Mouse (Mus musculus): ENCODE measurements at regions not wholly inside any gene's neighbourhood (a gene's known extent, or its start where the extent isn't known, plus 50 kb on each side); places are given as distances from the start of the nearest gene placed in this dataset.

- Histone ChIP-seq H3K4me1 (0 out of 2 replicates have a peak, but pooled peaks cover 12% of the 10 kb centered on the region), H3K36me3 (no peaks in the 10 kb centered on the region), H3K9ac (no peak overlapping the region), H3K27ac (replicated peaks) (no peak overlapping the region), H3K27me3 (no peaks in the 10 kb centered on the region), H3K9me3 (replicated peaks) (no peaks in the 10 kb centered on the region), H3K4me2 (replicated peaks) (no peak overlapping the region), H3K4me3 (replicated peaks) (no peak overlapping the region)
- no peak for ATAC-seq (ENCODE audit: insufficient number of reproducible peaks, low FRiP score, low TSS enrichment, low read depth)
- 92% methylated on average over 12 of the region's 12 CpGs for WGBS
Observed at GRCm38 (mm10) chr3:50987821-50988220, 236.4 kb upstream of the Noct start.

GRCm38 (mm10) chr3:50990810-50991209 is 233.4 kb upstream of the Noct start:
- Histone ChIP-seq H3K27me3 (no peaks in the 10 kb centered on the region), H3K36me3 (no peaks in the 10 kb centered on the region), H3K9me3 (replicated peaks) (no peaks in the 10 kb centered on the region), H3K27ac (replicated peaks) (no peak overlapping the region), H3K4me3 (replicated peaks) (no peak overlapping the region), H3K4me1 (0 out of 2 replicates have a peak, but pooled peaks cover 8% of the 10 kb centered on the region), H3K9ac (no peak overlapping the region), H3K4me2 (replicated peaks) (no peak overlapping the region)
- ATAC-seq (ENCODE audit: insufficient number of reproducible peaks, low FRiP score, low TSS enrichment, low read depth): no peak
- 83% methylated on average over 11 of the region's 11 CpGs for WGBS

DNA sequence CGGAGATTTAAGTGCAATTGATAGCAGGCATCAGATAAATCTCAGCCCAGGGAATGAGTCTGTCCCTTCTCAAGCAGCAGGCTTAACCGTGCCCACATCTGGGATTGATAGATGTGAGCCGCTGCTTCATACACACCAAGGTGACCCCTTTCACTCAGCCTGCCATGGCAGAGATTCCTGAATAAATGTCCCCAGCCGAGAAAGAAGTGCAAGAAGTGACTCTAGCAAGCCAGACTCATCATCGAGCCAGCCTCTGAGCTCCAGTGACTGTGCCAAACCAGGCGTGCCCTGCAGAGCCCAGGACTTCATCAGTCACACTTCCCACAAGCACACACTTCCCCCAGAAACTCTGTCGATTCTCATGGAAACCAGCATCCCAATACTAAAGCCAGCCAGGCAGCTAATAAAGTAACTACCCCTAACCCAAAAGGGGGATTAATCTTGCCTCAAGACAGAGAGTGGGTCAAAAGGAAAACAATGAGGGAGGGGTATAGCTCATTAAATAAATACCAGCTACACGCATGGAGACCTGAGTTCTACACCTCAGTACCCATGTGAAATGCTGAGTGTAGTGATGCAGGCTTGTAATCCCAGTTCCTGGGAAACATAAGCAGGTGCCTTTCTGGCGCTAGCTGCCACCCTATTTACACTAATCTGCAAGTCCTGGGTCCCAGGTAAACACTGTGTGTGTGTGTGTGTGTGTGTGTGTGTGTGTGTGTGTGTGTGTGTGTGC is 231.5 kb upstream of the Noct start:
- no peak for ATAC-seq (ENCODE audit: insufficient number of reproducible peaks, low FRiP score, low TSS enrichment, low read depth)
- no peak overlapping the region for H3K27ac ChIP-seq (replicated peaks)
- 27% methylated on average over 9 of the region's 9 CpGs for WGBS

DNA sequence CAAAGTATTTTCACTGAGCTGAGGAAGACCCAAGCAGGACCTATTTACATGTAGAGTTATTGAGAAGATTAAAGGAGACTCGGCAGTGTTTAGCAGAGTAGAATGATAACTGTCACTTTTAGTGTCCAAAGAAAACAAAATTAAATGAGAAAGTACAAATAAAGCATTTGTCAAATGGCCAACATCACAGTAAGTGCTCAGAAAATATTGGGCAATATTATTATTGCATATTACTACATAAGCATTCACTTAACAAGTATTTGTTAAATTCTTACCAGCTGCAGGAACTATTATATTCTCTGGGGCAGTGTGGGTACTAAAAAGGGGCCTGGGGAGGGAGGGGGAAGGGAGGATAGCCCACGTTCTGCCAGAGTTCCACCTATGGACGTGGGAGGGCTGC is 224.5 kb upstream of the Noct start:
- no peaks in the 10 kb centered on the region for H3K36me3 ChIP-seq
- no peak for ATAC-seq (ENCODE audit: insufficient number of reproducible peaks, low FRiP score, low TSS enrichment, low read depth)
- 71% methylated on average over 3 of the region's 3 CpGs for WGBS

More for the DNA sequence above, 231.5 kb upstream of the Noct start:
- no peak overlapping the region for H3K4me2 ChIP-seq (replicated peaks)
- no peaks in the 10 kb centered on the region for H3K9me3 ChIP-seq (replicated peaks)
- H3K9ac ChIP-seq: no peak overlapping the region
- H3K4me3 ChIP-seq (replicated peaks): no peak overlapping the region
- H3K4me1 ChIP-seq: 0 out of 2 replicates have a peak, but pooled peaks cover 8% of the 10 kb centered on the region
- H3K36me3 ChIP-seq: no peaks in the 10 kb centered on the region
- H3K27me3 ChIP-seq: no peaks in the 10 kb centered on the region

DNA sequence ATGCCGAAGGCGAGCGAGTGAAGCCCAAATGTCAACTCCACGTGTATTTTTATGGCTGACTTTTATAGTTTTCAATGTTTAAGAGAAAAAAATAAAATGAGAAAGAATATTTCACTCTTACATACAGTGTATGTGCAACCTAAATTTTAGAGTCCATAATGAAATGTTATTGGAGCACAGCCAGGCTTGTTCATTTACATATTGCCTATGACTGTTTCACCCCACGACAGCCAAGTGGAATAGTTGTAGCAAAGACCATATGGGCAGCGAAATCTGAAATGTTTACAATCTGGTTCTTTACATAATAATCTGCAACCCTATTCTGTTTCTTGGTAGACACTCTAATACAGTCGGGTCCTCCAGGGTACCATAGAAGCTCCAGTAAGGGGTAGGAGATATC is 223.3 kb upstream of the Noct start:
- WGBS: 85% methylated on average over 7 of the region's 7 CpGs
- Histone ChIP-seq H3K4me3 (replicated peaks) (no peak overlapping the region), H3K9ac (no peak overlapping the region), H3K27me3 (no peaks in the 10 kb centered on the region), H3K4me1 (no peaks in the 10 kb centered on the region), H3K9me3 (replicated peaks) (no peaks in the 10 kb centered on the region), H3K36me3 (no peaks in the 10 kb centered on the region), H3K27ac (replicated peaks) (no peak overlapping the region), H3K4me2 (replicated peaks) (no peak overlapping the region)
- ATAC-seq (ENCODE audit: insufficient number of reproducible peaks, low FRiP score, low TSS enrichment, low read depth): no peak

More for the DNA sequence above, 224.5 kb upstream of the Noct start:
- Histone ChIP-seq H3K27me3 (no peaks in the 10 kb centered on the region), H3K9ac (no peak overlapping the region), H3K4me2 (replicated peaks) (no peak overlapping the region), H3K4me1 (no peaks in the 10 kb centered on the region), H3K4me3 (replicated peaks) (no peak overlapping the region), H3K9me3 (replicated peaks) (no peaks in the 10 kb centered on the region), H3K27ac (replicated peaks) (no peak overlapping the region)

- Histone ChIP-seq H3K4me1 (no peaks in the 10 kb centered on the region), H3K4me3 (replicated peaks) (no peak overlapping the region), H3K4me2 (replicated peaks) (no peak overlapping the region), H3K9ac (no peak overlapping the region), H3K27ac (replicated peaks) (no peak overlapping the region), H3K9me3 (replicated peaks) (no peaks in the 10 kb centered on the region), H3K36me3 (no peaks in the 10 kb centered on the region), H3K27me3 (no peaks in the 10 kb centered on the region)
- 67% methylated on average over 6 of the region's 6 CpGs for WGBS
- no peak for ATAC-seq (ENCODE audit: insufficient number of reproducible peaks, low FRiP score, low TSS enrichment, low read depth)
Observed at GRCm38 (mm10) chr3:51002662-51003061, 221.6 kb upstream of the Noct start.

GRCm38 (mm10) chr3:51003506-51004170 is 220.6 kb upstream of the Noct start:
- no peak for ATAC-seq (ENCODE audit: insufficient number of reproducible peaks, low FRiP score, low TSS enrichment, low read depth)
- no peaks in the 10 kb centered on the region for H3K4me1 ChIP-seq
- H3K27me3 ChIP-seq: no peaks in the 10 kb centered on the region
- H3K4me3 ChIP-seq (replicated peaks): no peak overlapping the region
- no peak overlapping the region for H3K4me2 ChIP-seq (replicated peaks)
- H3K9me3 ChIP-seq (replicated peaks): no peaks in the 10 kb centered on the region
- H3K36me3 ChIP-seq: no peaks in the 10 kb centered on the region
- no peak overlapping the region for H3K9ac ChIP-seq
- no peak overlapping the region for H3K27ac ChIP-seq (replicated peaks)
- 75% methylated on average over 8 of the region's 8 CpGs for WGBS

DNA sequence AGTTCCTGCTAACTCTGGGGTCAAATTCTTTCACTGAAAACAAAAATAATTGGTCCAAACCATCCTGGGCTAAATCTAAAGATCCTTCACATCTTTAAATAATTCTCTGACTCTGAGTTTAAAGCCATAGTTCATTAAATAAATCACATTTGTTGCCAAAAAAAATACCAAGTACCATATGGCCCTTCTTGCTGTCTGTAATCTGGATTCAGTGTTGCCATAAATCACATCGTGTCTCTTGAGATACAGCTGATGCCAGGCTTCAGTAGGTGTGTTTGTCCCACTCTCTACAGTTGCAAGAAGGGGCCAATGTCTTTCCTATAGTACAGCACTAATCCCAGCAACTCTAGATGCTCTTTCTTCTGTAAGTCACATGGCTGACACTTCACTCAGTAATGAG is 220.0 kb upstream of the Noct start:
- Histone ChIP-seq H3K27ac (replicated peaks) (no peak overlapping the region), H3K4me3 (replicated peaks) (no peak overlapping the region), H3K9me3 (replicated peaks) (no peaks in the 10 kb centered on the region), H3K4me2 (replicated peaks) (no peak overlapping the region), H3K4me1 (no peaks in the 10 kb centered on the region), H3K27me3 (no peaks in the 10 kb centered on the region), H3K36me3 (no peaks in the 10 kb centered on the region), H3K9ac (no peak overlapping the region)
- no peak for ATAC-seq (ENCODE audit: insufficient number of reproducible peaks, low FRiP score, low TSS enrichment, low read depth)
- WGBS: 43% methylated on average over 1 of the region's 1 CpGs

DNA sequence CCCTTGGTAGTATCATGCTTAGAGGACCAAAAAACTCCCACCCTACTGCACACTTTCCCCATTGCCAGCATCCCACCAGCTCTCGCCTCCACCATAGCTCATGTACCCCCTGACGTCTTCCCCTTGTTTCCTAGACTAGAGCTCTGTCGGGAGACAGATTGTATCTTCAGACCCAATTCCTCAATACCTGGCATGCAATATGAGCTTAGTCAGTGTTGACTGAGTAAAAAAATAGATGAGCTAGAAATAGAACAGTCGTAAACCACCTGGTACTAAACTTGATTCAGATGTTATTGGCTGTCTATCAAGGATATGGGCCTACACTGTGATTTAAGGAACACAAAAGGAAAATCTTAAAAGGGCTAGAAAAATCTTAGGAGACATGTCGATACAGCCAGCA is 215.1 kb upstream of the Noct start:
- H3K4me2 ChIP-seq (replicated peaks): no peak overlapping the region
- H3K36me3 ChIP-seq: no peaks in the 10 kb centered on the region
- H3K27ac ChIP-seq (replicated peaks): no peak overlapping the region
- H3K9me3 ChIP-seq (replicated peaks): no peaks in the 10 kb centered on the region
- 62% methylated on average over 5 of the region's 5 CpGs for WGBS
- no peak overlapping the region for H3K9ac ChIP-seq
- ATAC-seq (ENCODE audit: insufficient number of reproducible peaks, low FRiP score, low TSS enrichment, low read depth): no peak
- H3K4me1 ChIP-seq: no peaks in the 10 kb centered on the region
- no peak overlapping the region for H3K4me3 ChIP-seq (replicated peaks)
- H3K27me3 ChIP-seq: no peaks in the 10 kb centered on the region

- Histone ChIP-seq H3K4me1 (no peaks in the 10 kb centered on the region), H3K36me3 (no peaks in the 10 kb centered on the region), H3K4me2 (replicated peaks) (no peak overlapping the region), H3K27ac (replicated peaks) (no peak overlapping the region), H3K9ac (no peak overlapping the region), H3K9me3 (replicated peaks) (no peaks in the 10 kb centered on the region), H3K4me3 (replicated peaks) (no peak overlapping the region), H3K27me3 (no peaks in the 10 kb centered on the region)
- WGBS: 74% methylated on average over 10 of the region's 10 CpGs
- ATAC-seq (ENCODE audit: insufficient number of reproducible peaks, low FRiP score, low TSS enrichment, low read depth): no peak
Observed at GRCm38 (mm10) chr3:51019650-51020346, 204.4 kb upstream of the Noct start.

- Histone ChIP-seq H3K9me3 (replicated peaks) (no peaks in the 10 kb centered on the region), H3K36me3 (no peaks in the 10 kb centered on the region), H3K27ac (replicated peaks) (no peak overlapping the region), H3K4me2 (replicated peaks) (no peak overlapping the region), H3K9ac (no peak overlapping the region), H3K27me3 (no peaks in the 10 kb centered on the region), H3K4me1 (no peaks in the 10 kb centered on the region), H3K4me3 (replicated peaks) (no peak overlapping the region)
- no peak for ATAC-seq (ENCODE audit: insufficient number of reproducible peaks, low FRiP score, low TSS enrichment, low read depth)
- WGBS: 38% methylated on average over 6 of the region's 6 CpGs
Observed at GRCm38 (mm10) chr3:51024655-51025054, 199.6 kb upstream of the Noct start.

All from embryonic facial prominence, embryonic 15.5 days (tissue).